In the genomic region with DNA sequence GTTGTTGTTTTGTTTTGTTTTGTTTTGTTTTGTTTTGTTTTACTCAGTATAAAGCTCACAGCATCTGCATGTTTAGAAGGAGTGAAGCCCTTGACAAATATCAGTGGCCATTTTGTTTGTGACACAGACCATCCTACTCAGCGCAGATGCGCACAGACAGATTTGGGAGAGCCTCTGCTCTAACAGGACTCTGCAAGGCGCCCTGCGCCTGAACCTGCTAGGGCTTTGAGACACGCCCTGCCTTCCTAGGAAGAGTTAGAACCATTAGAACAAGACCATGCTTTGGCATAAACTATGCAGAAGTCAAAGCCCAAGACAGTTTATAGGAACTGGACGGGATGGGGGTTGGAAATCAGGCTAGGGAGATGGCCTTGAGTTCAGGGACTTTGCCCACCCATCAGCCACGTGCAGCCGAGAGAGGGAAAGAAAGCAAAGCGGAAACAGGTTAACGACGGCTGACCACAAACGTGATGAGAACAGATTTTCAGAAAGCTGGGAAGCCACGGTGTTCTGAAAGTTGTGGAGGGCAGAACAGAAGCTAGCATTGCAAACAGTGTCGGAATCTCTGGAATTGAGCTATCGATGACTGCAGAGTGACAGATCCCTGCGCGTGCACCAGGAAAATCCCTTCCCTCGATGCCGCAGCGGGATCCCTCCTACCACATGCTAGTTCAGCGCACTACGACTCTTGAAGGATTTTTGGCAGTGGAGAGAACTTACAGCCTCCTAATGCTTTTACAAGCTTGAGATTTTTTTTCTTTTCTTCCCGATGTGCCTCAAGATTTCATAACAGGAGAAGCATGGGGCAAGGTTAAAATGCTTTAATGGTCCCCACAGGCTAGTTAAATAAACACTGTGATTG, we compare ENCODE assay signal across 14 mouse cellular contexts.
DNase-seq lines count a peak whose midpoint lies in the region; ATAC-seq lines count a peak whose summit lies in the region.
"Had no signal": no experiment of that assay in that cellular context is flagged by ENCODE, and none has a peak within 500 bp of the region (broad histone marks: within the 10 kb centered on the region; RNA-seq: fewer than 3 reads in every experiment).

No protein-coding gene starts in this region.

- no peaks in the 10 kb centered on the region for H3K27me3 ChIP-seq in neural tube, embryonic 15.5 days (replicated peaks)
- no peaks in the 10 kb centered on the region; the same call in 1 of the 2 replicates for H3K27me3 ChIP-seq in limb, embryonic 12.5 days
- H3K27me3 ChIP-seq: embryonic facial prominence, embryonic 12.5 days; forebrain, embryonic 13.5 days had no signal

- H3K27ac ChIP-seq in neural tube, embryonic 15.5 days (replicated peaks): no peak overlapping the region
- H3K27ac ChIP-seq in limb, embryonic 12.5 days: peak overlapping the region; percentile 70
- H3K27ac ChIP-seq: embryonic facial prominence, embryonic 12.5 days; forebrain, embryonic 13.5 days; hindbrain, embryonic 10.5 days; macrophage had no signal

- H3K4me2 ChIP-seq in neural tube, embryonic 15.5 days: no peak overlapping the region
- H3K4me2 ChIP-seq in limb, embryonic 12.5 days: peak overlapping the region; percentile 39
- H3K4me2 ChIP-seq: embryonic facial prominence, embryonic 12.5 days; forebrain, embryonic 13.5 days; liver, embryonic 11.5 days had no signal

- no peak for ATAC-seq in neural tube, embryonic 15.5 days (ENCODE audit: low FRiP score)
- ATAC-seq in limb, embryonic 12.5 days (ENCODE audit: insufficient number of reproducible peaks, insufficient read depth, low FRiP score, low TSS enrichment, low read depth): 0 out of 2 replicates have a peak, but pooled peaks have one; percentile 18
- ATAC-seq in megakaryocyte-erythroid progenitor cell, adult 5-6 weeks (replicated peaks; ENCODE audit: low FRiP score, low TSS enrichment, poor library complexity, severe bottlenecking): no peak
- ATAC-seq in erythroblast, adult 5-6 weeks (replicated peaks; ENCODE audit: low FRiP score, poor library complexity, severe bottlenecking): no peak
- ATAC-seq: forebrain, embryonic 13.5 days had no signal

- H3K9me3 ChIP-seq in neural tube, embryonic 15.5 days (replicated peaks): 0 out of 2 replicates have a peak, but pooled peaks cover 5% of the 10 kb centered on the region
- peaks cover 14% of the 10 kb centered on the region; the same call in 1 of the 2 replicates for H3K9me3 ChIP-seq in limb, embryonic 12.5 days

- H3K36me3 ChIP-seq in neural tube, embryonic 15.5 days: no peaks in the 10 kb centered on the region
- no peaks in the 10 kb centered on the region for H3K36me3 ChIP-seq in limb, embryonic 12.5 days
- H3K36me3 ChIP-seq: embryonic facial prominence, embryonic 12.5 days; hindbrain, embryonic 10.5 days had no signal

- peak; percentile 39 for DNase-seq in heart, adult 11 months
- no peak for DNase-seq in heart, adult 9 months (ENCODE audit: low spot score in 2 of 2)
- peak; percentile 21 for DNase-seq in neural tube, embryonic 10.5 days (ENCODE audit: extremely low spot score, low spot score)
- no peak for DNase-seq in urinary bladder, postnatal 36 days (ENCODE audit: low spot score in 2 of 2)
- DNase-seq: cerebellum, adult 11-12 months had no signal

- no peak overlapping the region for H3K4me3 ChIP-seq in neural tube, embryonic 15.5 days (replicated peaks)
- H3K4me3 ChIP-seq in limb, embryonic 12.5 days (replicated peaks): no peak overlapping the region
- H3K4me3 ChIP-seq: embryonic facial prominence, embryonic 12.5 days; forebrain, embryonic 13.5 days; hindbrain, embryonic 10.5 days had no signal

- 82% methylated on average over 23 of the region's 23 CpGs for WGBS in neural tube, embryonic 15.5 days
- 40% methylated on average over 23 of the region's 23 CpGs for WGBS in limb, embryonic 12.5 days

- H3K4me1 ChIP-seq in neural tube, embryonic 15.5 days: 0 out of 2 replicates have a peak, but pooled peaks cover 7% of the 10 kb centered on the region
- H3K4me1 ChIP-seq in limb, embryonic 12.5 days (replicated peaks): peaks cover 21% of the 10 kb centered on the region
- H3K4me1 ChIP-seq: embryonic facial prominence, embryonic 12.5 days had no signal

- H3K9ac ChIP-seq in neural tube, embryonic 15.5 days (replicated peaks): no peak overlapping the region
- peak overlapping the region; percentile 31 for H3K9ac ChIP-seq in limb, embryonic 12.5 days (replicated peaks)
- H3K9ac ChIP-seq: embryonic facial prominence, embryonic 12.5 days; forebrain, embryonic 13.5 days had no signal

Comparison
In these comparisons a context has a peak if more than half of its experiments do, and no peak if none do; other contexts are left out.
1. DNase-seq: peak in heart, adult 11 months (single experiment) and neural tube, embryonic 10.5 days (single experiment); none in heart, adult 9 months (0 of 2) and urinary bladder, postnatal 36 days (0 of 2).